ENCODE assay signal across 9 mouse cellular contexts in genomic region chr11:106026465-106027151, GRCm38 (mm10). TPM values are rescaled to one million over a fixed set of nuclear protein-coding genes. Genes with fewer than 3 reads are reported as not detected.
DNase-seq lines count a peak whose midpoint lies in the region; ATAC-seq and TF ChIP-seq lines count a peak whose summit lies in the region.
"Had no signal": no experiment of that assay in that cellular context is flagged by ENCODE, and none has a peak within 500 bp of the region (broad histone marks: within the 10 kb centered on the region; RNA-seq: fewer than 3 reads in every experiment).

No protein-coding gene starts in this region.

- H3K27me3 ChIP-seq in heart, postnatal 0 days (ENCODE audit: control insufficient read depth, insufficient read depth, low read length) = 0 out of 2 replicates have a peak, but pooled peaks cover 5% of the 10 kb centered on the region

- no peak overlapping the region for H3K4me3 ChIP-seq in heart, postnatal 0 days (ENCODE audit: low read depth, low read length)

- H3K9me3 ChIP-seq in heart, postnatal 0 days (replicated peaks; ENCODE audit: control insufficient read depth, low read length) = no peaks in the 10 kb centered on the region

- 20% methylated on average over 11 of the region's 11 CpGs for WGBS in heart, postnatal 0 days

- H3K36me3 ChIP-seq in heart, postnatal 0 days (replicated peaks; ENCODE audit: control insufficient read depth, insufficient read depth, low read length) = no peaks in the 10 kb centered on the region

- no peak for TF ChIP-seq EP300 in heart, postnatal 0 days (IDR thresholded peaks at IDR 0.05; ENCODE audit: low read depth)

- peak; percentile 71 for TF ChIP-seq CTCF in heart, postnatal 0 days (IDR thresholded peaks at IDR 0.05; ENCODE audit: low read depth)

- H3K27ac ChIP-seq in heart, postnatal 0 days (ENCODE audit: low read depth) = no peak overlapping the region

- ATAC-seq in heart, postnatal 0 days (ENCODE audit: insufficient read depth, low read depth) = peak; percentile 39; the same call in 1 of the 2 replicates

- no peak overlapping the region for H3K9ac ChIP-seq in heart, postnatal 0 days (replicated peaks; ENCODE audit: low read depth, low read length)

- no peaks in the 10 kb centered on the region for H3K4me1 ChIP-seq in heart, postnatal 0 days (ENCODE audit: control insufficient read depth, insufficient read depth)

- no peak overlapping the region for H3K4me2 ChIP-seq in heart, postnatal 0 days (ENCODE audit: low read depth, low read length)

- DNase-seq in adrenal gland, adult (ENCODE audit: inconsistent age in 2 of 2, low spot score in 1 of 2) = peak; percentile 53 to 86
- no peak for DNase-seq in adrenal gland, adult 8-10 months
- peak; percentile 82 for DNase-seq in NIH3T3 (ENCODE audit: low read depth)
- peak; percentile 52 to 63 for DNase-seq in cerebellum, postnatal 4 days (ENCODE audit: low spot score in 2 of 2)
- DNase-seq in heart, postnatal 0 days (ENCODE audit: low spot score) = no peak
- DNase-seq in kidney, postnatal 4 days = peak; percentile 79 to 80
- peak; percentile 44 to 64 for DNase-seq in lung, adult 18-20 months
- peak; percentile 72 to 75 for DNase-seq in right cerebral cortex, postnatal 10 days (ENCODE audit: low spot score in 2 of 2)

RNA-seq across cellular contexts. Expression of gene Dcaf7, which starts 10.1 kb away (rescaled TPM):
- total RNA-seq in adrenal gland, adult 8-10 months (2022) = 10 to 100 TPM; 57.3 to 79.3 (median 70.3) TPM
- 49.5 and 65.0 TPM in 2 replicates for total RNA-seq in heart, postnatal 0 days (2014; rRNA removed; ENCODE audit: low replicate concordance)
- polyA plus RNA-seq in heart, postnatal 0 days (2015; fragmentation: Nextera tagmentation; extraction: Ambion mirVana) = 22.4 and 27.4 TPM in 2 replicates

RNA-seq across cellular contexts. Expression of gene Kcnh6, which starts 18.7 kb away (rescaled TPM):
- under 1 TPM; 0.31 to 0.67 (median 0.40) TPM for total RNA-seq in adrenal gland, adult 8-10 months (2022)
- 0.97 TPM in 1 of 2 replicates, not detected in the other for total RNA-seq in heart, postnatal 0 days (2014; rRNA removed; ENCODE audit: low replicate concordance)
- 0.10 and 0.12 TPM in 2 replicates for polyA plus RNA-seq in heart, postnatal 0 days (2015; fragmentation: Nextera tagmentation; extraction: Ambion mirVana)

RNA-seq across cellular contexts. Expression of gene Ace3, which starts 32.1 kb away (rescaled TPM):
- total RNA-seq in adrenal gland, adult 8-10 months (2022) = not detected
- total RNA-seq in heart, postnatal 0 days (2014; rRNA removed; ENCODE audit: low replicate concordance) = not detected in 2 replicates
- not detected in 2 replicates for polyA plus RNA-seq in heart, postnatal 0 days (2015; fragmentation: Nextera tagmentation; extraction: Ambion mirVana)
- total RNA-seq: layer of hippocampus, adult 8-10 months had no signal

RNA-seq across cellular contexts. Expression of gene Taco1, which starts 39.3 kb away (rescaled TPM):
- total RNA-seq in adrenal gland, adult 8-10 months (2022) = 10 to 100 TPM; 26.3 to 38.6 (median 33.1) TPM
- 40.6 and 50.4 TPM in 2 replicates for total RNA-seq in heart, postnatal 0 days (2014; rRNA removed; ENCODE audit: low replicate concordance)
- polyA plus RNA-seq in heart, postnatal 0 days (2015; fragmentation: Nextera tagmentation; extraction: Ambion mirVana) = 14.1 and 17.4 TPM in 2 replicates

RNA-seq across cellular contexts. Expression of gene Map3k3, which starts 57.8 kb away (rescaled TPM):
- 10 to 100 TPM; 41.7 to 58.2 (median 47.2) TPM for total RNA-seq in adrenal gland, adult 8-10 months (2022)
- total RNA-seq in heart, postnatal 0 days (2014; rRNA removed; ENCODE audit: low replicate concordance) = 44.0 and 71.9 TPM in 2 replicates
- polyA plus RNA-seq in heart, postnatal 0 days (2015; fragmentation: Nextera tagmentation; extraction: Ambion mirVana) = 13.8 and 14.5 TPM in 2 replicates

Comparison
In these comparisons a context has a peak if more than half of its experiments do, and no peak if none do; other contexts are left out.
1. DNase-seq: peak in adrenal gland, adult (2 of 2), NIH3T3 (single experiment), cerebellum, postnatal 4 days (2 of 2), kidney, postnatal 4 days (2 of 2), lung, adult 18-20 months (2 of 2) and right cerebral cortex, postnatal 10 days (2 of 2); none in adrenal gland, adult 8-10 months (single experiment) and heart, postnatal 0 days (single experiment).